Mouse (Mus musculus) lung, adult 2 months (tissue): ENCODE measurements around the gene Oxsr1.

Source experiments
- CTCF ChIP-seq: fragments of 200-500 bp; IDR thresholded peaks from 2 replicates; pipeline ENCODE4 v1.5.1; 2011; ENCODE audit warnings: mild to moderate bottlenecking, low read length, control low read depth; ENCODE audit not compliant: insufficient read depth
- POLR2A ChIP-seq: fragments of 200-500 bp; IDR thresholded peaks from 2 replicates; pipeline ENCODE4 v1.6.1; 2011; ENCODE audit warnings: low read depth, mild to moderate bottlenecking, control low read depth, low read length, borderline replicate concordance; ENCODE audit errors: extremely low read depth

- no peak for TF ChIP-seq POLR2A
- TF ChIP-seq CTCF = no peak
Measured at GRCm38 (mm10) chr9:119231552-119231951, 90.7 kb downstream of the Oxsr1 start.
